Mouse (Mus musculus): ENCODE measurements at regions not wholly inside any gene's neighbourhood (a gene's known extent, or its start where the extent isn't known, plus 50 kb on each side); places are given as distances from the start of the nearest gene placed in this dataset.

- H3K27me3 ChIP-seq (ENCODE audit: control insufficient read depth in 1 of 2, insufficient read depth in 2 of 2, low read length in 2 of 2): no peaks in the 10 kb centered on the region
- no peak overlapping the region for H3K9ac ChIP-seq (ENCODE audit: control insufficient read depth, low read depth, low read length, poor library complexity, severe bottlenecking)
- no peak for TF ChIP-seq CHD1 (IDR thresholded peaks at IDR 0.05; ENCODE audit: low read depth, low read length)
- peak; percentile 33; the same call in 1 of the 2 replicates for TF ChIP-seq TCF12 (IDR thresholded peaks at IDR 0.05; ENCODE audit: low read depth, low read length)
- TF ChIP-seq BHLHE40 (IDR thresholded peaks at IDR 0.05; ENCODE audit: borderline replicate concordance, low read depth, low read length): 0 out of 2 replicates have a peak, but pooled peaks have one; percentile 16
- peak in 1 of 2 experiments; percentile 63; a peak in 1 of 4 replicates for TF ChIP-seq EP300 (IDR thresholded peaks at IDR 0.05; ENCODE audit: low read depth in 1 of 2, low read length in 2 of 2)
- TF ChIP-seq ETS1 (IDR thresholded peaks at IDR 0.05; ENCODE audit: low read depth, low read length): peak; percentile 47; the same call in 1 of the 2 replicates
- TF ChIP-seq MXI1 (IDR thresholded peaks at IDR 0.05; ENCODE audit: low read depth, low read length): no peak
- no peak for TF ChIP-seq MEF2A (IDR thresholded peaks at IDR 0.05; ENCODE audit: extremely low read depth, insufficient replicate concordance, low read depth, low read length, poor library complexity, severe bottlenecking)
- no peak for TF ChIP-seq ZKSCAN1 (IDR thresholded peaks at IDR 0.05; ENCODE audit: low read depth, low read length)
- no peak for TF ChIP-seq CHD2 (IDR thresholded peaks at IDR 0.05; ENCODE audit: low read length)
- no peak for TF ChIP-seq ZC3H11A (IDR thresholded peaks at IDR 0.05; ENCODE audit: low read depth, low read length)
- no peak for TF ChIP-seq MYB (IDR thresholded peaks at IDR 0.05; ENCODE audit: low read depth, low read length)
- TF ChIP-seq RCOR1 (IDR thresholded peaks at IDR 0.05; ENCODE audit: low read depth, low read length): 0 out of 2 replicates have a peak, but pooled peaks have one; percentile 41
- H3K9me3 ChIP-seq (replicated peaks; ENCODE audit: insufficient read depth, low read length): no peaks in the 10 kb centered on the region
- DNase-seq (ENCODE audit: low read depth, low spot score): peak; percentile 29
- no peak overlapping the region; the same call in 1 of the 2 replicates for H3K27ac ChIP-seq (ENCODE audit: control insufficient read depth, low read depth, low read length)
- H3K4me3 ChIP-seq (ENCODE audit: control insufficient read depth in 1 of 2, insufficient read depth in 1 of 2, low read depth in 2 of 2, low read length in 2 of 2): no peak overlapping the region
- peaks cover 0 to 51% of the 10 kb centered on the region in 2 experiments; a peak in 2 of 4 replicates for H3K36me3 ChIP-seq (ENCODE audit: control insufficient read depth in 1 of 2, insufficient read depth in 2 of 2, low read length in 2 of 2)
- no peaks in the 10 kb centered on the region for H3K79me2 ChIP-seq (ENCODE audit: control insufficient read depth, insufficient read depth, low read length, poor library complexity)
- H3K4me1 ChIP-seq (ENCODE audit: control insufficient read depth in 1 of 2, insufficient read depth in 2 of 2, low read length in 2 of 2): peaks cover 19 to 33% of the 10 kb centered on the region in 2 experiments
Measured at GRCm38 (mm10) chr12:52623416-52624108, 75.6 kb upstream of the Akap6 start.

GRCm38 (mm10) chr12:52624871-52625270 lies 74.3 kb upstream of the Akap6 start:
- TF ChIP-seq ZNF384 (IDR thresholded peaks at IDR 0.05; ENCODE audit: low read depth, low read length) (peak; percentile 55), EP300 (IDR thresholded peaks at IDR 0.05; ENCODE audit: low read depth in 1 of 2, low read length in 2 of 2) (peak in 1 of 2 experiments; percentile 56; a peak in 2 of 4 replicates), TAL1 (IDR thresholded peaks at IDR 0.05; ENCODE audit: low read length) (no peak), ETS1 (IDR thresholded peaks at IDR 0.05; ENCODE audit: low read depth, low read length) (0 out of 2 replicates have a peak, but pooled peaks have one; percentile 33), GATA1 (IDR thresholded peaks at IDR 0.05; ENCODE audit: low read depth, low read length) (peak; percentile 44; the same call in 1 of the 2 replicates)
- Histone ChIP-seq H3K9me3 (replicated peaks; ENCODE audit: insufficient read depth, low read length) (no peaks in the 10 kb centered on the region), H3K36me3 (ENCODE audit: control insufficient read depth in 1 of 2, insufficient read depth in 2 of 2, low read length in 2 of 2) (peaks cover 0 to 41% of the 10 kb centered on the region in 2 experiments; a peak in 2 of 4 replicates), H3K27me3 (ENCODE audit: control insufficient read depth in 1 of 2, insufficient read depth in 2 of 2, low read length in 2 of 2) (no peaks in the 10 kb centered on the region), H3K4me1 (ENCODE audit: control insufficient read depth in 1 of 2, insufficient read depth in 2 of 2, low read length in 2 of 2) (peaks cover 15 to 25% of the 10 kb centered on the region in 2 experiments), H3K79me2 (ENCODE audit: control insufficient read depth, insufficient read depth, low read length, poor library complexity) (no peaks in the 10 kb centered on the region), H3K9ac (ENCODE audit: control insufficient read depth, low read depth, low read length, poor library complexity, severe bottlenecking) (no peak overlapping the region), H3K4me3 (ENCODE audit: control insufficient read depth in 1 of 2, insufficient read depth in 1 of 2, low read depth in 2 of 2, low read length in 2 of 2) (no peak overlapping the region), H3K27ac (ENCODE audit: control insufficient read depth, low read depth, low read length) (no peak overlapping the region; the same call in 1 of the 2 replicates)
- DNase-seq (ENCODE audit: low read depth, low spot score): peak; percentile 43
